Mouse (Mus musculus) spleen, postnatal 36 days (tissue): ENCODE measurements around the gene Atg4d.
"Not testable (repeated sequence)": the region's sequence is repeated elsewhere in the genome, so short reads cannot be mapped to it uniquely, and the experiment has no call there.

Source experiments
- DNase-seq, 2 experiments: peaks; one replicate each; pipeline ENCODE4 v3.0.0; 2022; ENCODE audit warnings: low spot score in 2 of 2, mixed read lengths in 1 of 2

Gene Atg4d

GRCm38 (mm10) chr9:21241343-21241742 is 23.8 kb upstream of the Atg4d start:
- peak; percentile 77 to 85 for DNase-seq

- DNase-seq: no peak
Measured at GRCm38 (mm10) chr9:21243826-21244427, 21.2 kb upstream of the Atg4d start.

- DNase-seq: no peak
Measured at GRCm38 (mm10) chr9:21244428-21245112, 20.5 kb upstream of the Atg4d start.

- DNase-seq: no peak
Measured at GRCm38 (mm10) chr9:21245113-21245487, 20.0 kb upstream of the Atg4d start.

GRCm38 (mm10) chr9:21246342-21246741 is 18.8 kb upstream of the Atg4d start:
- DNase-seq: no peak

GRCm38 (mm10) chr9:21248326-21248725 is 16.8 kb upstream of the Atg4d start, which contains the start of gene S1pr5:
Gene S1pr5, minus strand, starts transcription at chr9:21248443.
- DNase-seq: no peak

- DNase-seq: no peak
Measured at GRCm38 (mm10) chr9:21249629-21250508, 15.2 kb upstream of the Atg4d start.

- DNase-seq: no peak
Measured at GRCm38 (mm10) chr9:21250509-21250908, 14.6 kb upstream of the Atg4d start.

- DNase-seq: no peak
Measured at GRCm38 (mm10) chr9:21251116-21251735, 13.9 kb upstream of the Atg4d start.

GRCm38 (mm10) chr9:21254690-21255089 is 10.4 kb upstream of the Atg4d start:
- no peak for DNase-seq

- not testable (repeated sequence) for DNase-seq
Measured at GRCm38 (mm10) chr9:21256349-21256748, 8.7 kb upstream of the Atg4d start.

GRCm38 (mm10) chr9:21260491-21261040 is 4.5 kb upstream of the Atg4d start:
- no peak for DNase-seq

- DNase-seq: no peak
Measured at GRCm38 (mm10) chr9:21261831-21262230, 3.3 kb upstream of the Atg4d start.

GRCm38 (mm10) chr9:21264272-21264999 is 657 bp upstream of the Atg4d start:
- peak in 1 of 2 experiments; percentile 51 for DNase-seq

GRCm38 (mm10) chr9:21265611-21266010 is 518 bp downstream of the Atg4d start:
- DNase-seq: no peak

GRCm38 (mm10) chr9:21266889-21267288 is 1.8 kb downstream of the Atg4d start:
- no peak for DNase-seq

GRCm38 (mm10) chr9:21268305-21268704 is 3.2 kb downstream of the Atg4d start:
- DNase-seq: no peak

- DNase-seq: not testable (repeated sequence)
Measured at GRCm38 (mm10) chr9:21269590-21269989, 4.5 kb downstream of the Atg4d start.

- DNase-seq: no peak
Measured at GRCm38 (mm10) chr9:21272391-21272790, 7.3 kb downstream of the Atg4d start.

GRCm38 (mm10) chr9:21273094-21273493 is 8.0 kb downstream of the Atg4d start:
- DNase-seq: no peak
